Mouse (Mus musculus) c-Kit-negative CD71-positive TER-119-positive erythroid progenitor cells, embryonic 14.5 days (primary cell): ENCODE measurements at regions not wholly inside any gene's neighbourhood (a gene's known extent, or its start where the extent isn't known, plus 50 kb on each side); places are given as distances from the start of the nearest gene placed in this dataset.

Experiments
- DNase-seq: peaks from one replicate; pipeline ENCODE4 v3.0.0-alpha.2; 2013; ENCODE audit warnings: low read depth, low spot score

- no peak for DNase-seq
These were observed 578.5 kb downstream of the Plekhb2 start for GRCm38 (mm10) chr1:35428126-35428840.

- no peak for DNase-seq
These were observed 579.7 kb downstream of the Plekhb2 start for GRCm38 (mm10) chr1:35429471-35429870.

DNA sequence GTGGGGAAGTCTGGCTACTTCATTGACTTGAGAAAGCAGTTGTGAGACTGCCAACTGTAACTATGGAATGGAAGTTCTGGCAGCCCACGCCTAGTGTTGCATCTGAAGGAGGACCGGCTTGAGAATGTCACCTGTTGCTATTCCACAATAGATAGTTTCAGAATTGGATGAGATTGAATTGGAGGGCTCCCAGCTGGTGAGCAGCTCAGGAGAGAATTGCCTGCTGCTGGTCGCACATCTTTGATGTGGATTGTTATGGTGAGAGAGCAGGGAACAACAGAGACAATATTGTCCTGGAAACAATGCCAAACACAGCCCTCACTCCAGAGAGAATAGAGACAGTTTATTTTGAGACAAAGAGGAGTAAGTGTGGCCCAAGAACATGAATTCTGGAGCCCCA lies 585.9 kb downstream of the Plekhb2 start:
- no peak for DNase-seq

GRCm38 (mm10) chr1:35447345-35447744 lies 597.6 kb downstream of the Plekhb2 start:
- DNase-seq: no peak

GRCm38 (mm10) chr1:35452441-35453107 lies 602.8 kb downstream of the Plekhb2 start:
- DNase-seq: no peak

DNA sequence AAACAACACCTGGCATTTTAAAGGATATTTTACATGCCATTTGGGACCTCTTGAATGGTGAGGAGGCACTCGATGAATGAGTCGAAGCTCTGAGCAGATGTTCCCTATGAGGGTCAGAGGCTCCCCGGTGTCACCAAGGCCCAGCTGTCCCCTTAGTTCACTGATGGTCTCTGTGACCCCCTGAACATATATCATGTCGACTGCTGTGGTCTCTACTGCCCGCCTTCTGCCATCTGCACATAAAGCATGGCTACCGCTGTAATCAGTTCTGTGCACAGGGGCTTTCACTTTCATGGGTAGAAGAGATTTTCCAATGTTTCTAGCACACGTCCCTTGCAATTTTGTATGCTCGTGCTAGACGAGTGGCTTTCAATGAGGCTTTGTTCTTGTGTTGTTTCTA lies 607.8 kb downstream of the Plekhb2 start:
- DNase-seq: no peak

DNA sequence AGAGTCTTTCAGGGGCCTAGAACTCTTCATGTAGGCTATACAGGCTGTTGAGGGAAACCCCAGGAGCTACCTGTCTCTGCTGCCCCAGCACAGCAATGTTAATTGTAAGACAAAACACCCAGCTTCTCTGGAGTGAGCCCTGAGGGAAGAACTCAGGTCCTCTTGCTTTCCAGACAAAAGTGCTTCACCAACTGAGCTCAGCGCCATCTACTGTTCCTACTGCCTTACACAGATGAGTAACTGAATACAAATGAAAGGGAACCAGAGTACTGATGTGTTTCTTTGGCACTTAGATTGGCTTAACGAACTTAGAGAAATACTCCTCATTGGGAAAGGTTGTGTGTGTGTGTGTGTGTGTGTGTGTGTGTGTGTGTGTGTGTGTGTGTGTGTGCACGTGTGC lies 603.1 kb upstream of the Hs6st1 start:
- no peak for DNase-seq

- DNase-seq: no peak
These were observed 598.9 kb upstream of the Hs6st1 start for GRCm38 (mm10) chr1:35469185-35469753.

GRCm38 (mm10) chr1:35478262-35478661 lies 589.9 kb upstream of the Hs6st1 start:
- DNase-seq: no peak

GRCm38 (mm10) chr1:35495963-35496362 lies 572.2 kb upstream of the Hs6st1 start:
- DNase-seq: no peak

DNA sequence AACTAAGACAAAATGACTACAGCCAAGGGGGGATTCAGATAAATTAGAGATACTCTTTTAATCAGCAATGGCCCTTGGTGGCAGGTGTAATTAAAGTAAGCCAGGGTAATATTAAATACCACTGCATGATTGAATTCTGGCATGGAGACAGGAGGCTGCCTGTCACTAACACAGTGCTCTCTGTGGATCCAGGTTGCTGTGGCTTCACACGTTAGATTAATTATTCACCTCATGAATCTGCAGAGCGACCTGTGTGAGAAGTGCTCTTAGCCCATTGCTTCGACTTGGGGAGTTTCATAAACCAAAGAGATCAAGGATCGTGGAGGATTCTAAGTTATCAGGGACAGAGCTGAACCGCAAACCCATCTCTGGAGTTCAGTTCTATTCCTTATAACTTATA lies 545.2 kb upstream of the Hs6st1 start:
- DNase-seq: no peak

DNA sequence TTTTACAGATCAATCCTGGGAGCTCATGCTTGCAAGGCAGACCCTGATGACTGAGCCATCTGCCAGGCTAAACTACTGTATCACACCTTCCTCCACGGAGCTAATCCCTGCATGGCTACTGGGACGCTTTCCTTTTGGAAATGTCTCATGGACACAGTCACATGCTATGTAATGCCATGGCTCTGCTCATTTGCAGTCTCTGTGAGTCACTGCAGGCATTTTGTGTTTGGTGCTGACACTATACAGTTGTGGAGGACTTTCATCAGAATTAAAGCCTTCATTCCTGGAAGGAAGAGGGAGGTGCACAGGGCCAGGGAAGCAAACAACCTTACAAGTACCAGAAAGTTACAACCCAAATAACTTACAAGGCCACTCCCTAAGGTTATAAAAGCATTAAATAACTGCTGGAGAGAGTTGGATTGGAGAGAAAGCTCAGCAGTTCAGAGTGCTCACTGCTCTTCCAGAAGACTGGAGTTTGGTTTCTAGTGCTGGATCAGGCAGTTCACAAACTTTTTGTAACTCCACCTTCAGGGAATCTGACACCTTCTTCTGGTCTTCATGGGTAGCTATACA lies 544.3 kb upstream of the Hs6st1 start:
- no peak for DNase-seq

GRCm38 (mm10) chr1:35524788-35525187 lies 543.4 kb upstream of the Hs6st1 start:
- DNase-seq: no peak

- no peak for DNase-seq
These were observed 540.3 kb upstream of the Hs6st1 start for GRCm38 (mm10) chr1:35527750-35528476.

- no peak for DNase-seq
These were observed 532.7 kb upstream of the Hs6st1 start for GRCm38 (mm10) chr1:35535470-35535869.

- no peak for DNase-seq
These were observed 531.9 kb upstream of the Hs6st1 start for GRCm38 (mm10) chr1:35536276-35536675.

- DNase-seq: no peak
These were observed 519.4 kb upstream of the Hs6st1 start for GRCm38 (mm10) chr1:35548845-35549244.

GRCm38 (mm10) chr1:35551503-35551902 lies 516.7 kb upstream of the Hs6st1 start:
- DNase-seq: no peak

GRCm38 (mm10) chr1:35562786-35563185 lies 505.4 kb upstream of the Hs6st1 start:
- no peak for DNase-seq

DNA sequence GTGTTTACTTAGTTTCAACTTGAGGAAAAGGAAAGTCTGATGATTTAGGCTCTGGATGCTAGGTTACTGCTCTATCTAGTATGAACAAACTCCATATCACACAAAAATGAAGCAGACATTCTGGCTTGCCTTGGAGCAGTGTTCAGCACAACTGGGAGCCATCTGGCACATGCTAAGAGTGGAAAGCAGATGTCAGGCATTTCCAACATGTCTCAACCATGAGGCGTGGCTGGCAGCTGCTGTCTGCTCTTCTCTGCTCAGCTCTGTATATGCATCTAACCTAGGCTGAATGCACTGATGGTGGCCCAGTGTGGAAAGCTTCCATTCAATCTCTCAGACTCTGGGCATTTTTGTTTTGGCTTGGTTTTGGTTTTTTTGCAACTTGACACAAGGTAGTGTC lies 493.0 kb upstream of the Hs6st1 start:
- DNase-seq: no peak

GRCm38 (mm10) chr1:35579392-35579791 lies 488.8 kb upstream of the Hs6st1 start:
- no peak for DNase-seq

- DNase-seq: no peak
These were observed 488.2 kb upstream of the Hs6st1 start for GRCm38 (mm10) chr1:35579992-35580391.
